Mouse (Mus musculus): Measurements from ENCODE around the gene Galnt9.

DNA sequence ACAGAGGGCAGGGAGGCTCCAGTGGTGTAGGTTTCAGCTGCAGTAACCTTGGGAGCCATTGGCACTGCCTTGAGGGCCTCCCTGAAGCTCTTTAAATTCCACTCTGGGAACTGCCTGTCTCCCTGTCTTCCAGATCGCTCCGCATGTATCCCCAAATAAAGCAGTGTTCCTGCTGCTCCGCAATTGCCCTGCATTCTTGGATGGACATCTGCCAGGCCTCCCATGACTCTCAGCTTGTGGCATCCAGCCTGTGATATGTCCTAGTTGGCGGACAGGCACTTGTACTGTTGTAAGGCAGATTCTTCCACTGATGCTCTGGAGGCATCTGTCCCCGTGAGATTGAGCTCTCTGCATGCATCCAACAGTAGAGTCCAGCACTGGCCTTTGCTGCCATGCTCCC is 46.6 kb upstream of the Galnt9 start:
- TF ChIP-seq FLI1 (IDR thresholded peaks at IDR 0.05; ENCODE audit: low read length) (no peak), GATA1 (IDR thresholded peaks at IDR 0.05; ENCODE audit: borderline replicate concordance, low read length) (no peak)

All from megakaryocyte, embryonic 14.5 days (primary cell).